Mouse (Mus musculus) lung, embryonic 16.5 days (tissue): Measurements from ENCODE around the gene Auts2. TPM values are rescaled to one million over a fixed set of nuclear protein-coding genes. Genes with fewer than 3 reads are reported as not detected.

Experiments used
- ATAC-seq: fragments of 200-750 bp; cut with Nextera tagmentation; 2 replicates; pipeline ENCODE4 v1.8.0; 2017; ENCODE audit warnings: low read depth, mild to moderate bottlenecking, moderate library complexity
- H3K27ac ChIP-seq: fragments of 300-500 bp; sonication (generic); 2 replicates; pipeline ENCODE4 v1.5.1; 2014; ENCODE audit warnings: mild to moderate bottlenecking, control low read depth, low read length
- H3K27me3 ChIP-seq: fragments of 300-500 bp; sonication (generic); 2 replicates; pipeline ENCODE4 v1.6.1; 2014; ENCODE audit warnings: low read depth, low read length, mixed read lengths; ENCODE audit not compliant: control insufficient read depth, insufficient read depth
- H3K36me3 ChIP-seq: fragments of 300-500 bp; sonication (generic); 2 replicates; pipeline ENCODE4 v1.6.1; 2014; ENCODE audit warnings: low read length; ENCODE audit not compliant: control insufficient read depth, insufficient read depth
- H3K4me1 ChIP-seq: fragments of 300-500 bp; sonication (generic); replicated peaks from 2 replicates; pipeline ENCODE4 v1.6.1; 2014; ENCODE audit warnings: low read length, mixed read lengths; ENCODE audit not compliant: control insufficient read depth, insufficient read depth
- H3K4me2 ChIP-seq: fragments of 300-500 bp; sonication (generic); 2 replicates; pipeline ENCODE4 v1.6.1; 2014; ENCODE audit warnings: low read depth, low read length, control low read depth
- H3K4me3 ChIP-seq: fragments of 300-500 bp; sonication (generic); 2 replicates; pipeline ENCODE4 v1.5.1; 2014; ENCODE audit warnings: mild to moderate bottlenecking, low read length, control low read depth
- H3K9ac ChIP-seq: fragments of 300-500 bp; sonication (generic); 2 replicates; pipeline ENCODE4 v1.6.1; 2014; ENCODE audit warnings: low read length, control low read depth
- H3K9me3 ChIP-seq: fragments of 300-500 bp; sonication (generic); 2 replicates; pipeline ENCODE4 v1.6.1; 2016; ENCODE audit warnings: low read length; ENCODE audit not compliant: control insufficient read depth
- WGBS: fragments of 180-500 bp; shearing (Covaris S2); extraction: QIAGEN DNeasy Blood & Tissue Kit; methylation state at CpG from one replicate; pipeline ENCODE4 v1.1.7; 2014; 5-methylcytosine and 5-hydroxymethylcytosine counted together
- polyA plus RNA-seq: library from polyadenylated mRNA; unstranded; fragments of >200 nt; fragmentation: Nextera tagmentation; extraction: Ambion mirVana; gene quantifications from 2 replicates; pipeline ENCODE4 v1.2.1, GENCODE M21; 2015

Auts2 gene
- polyA plus RNA-seq, 1 experiment from 2014 or later, result 12.3 TPM

- H3K27me3 ChIP-seq, result no peaks in the 10 kb centered on the region
- H3K9ac ChIP-seq, result no peak overlapping the region
- H3K9me3 ChIP-seq, result no peaks in the 10 kb centered on the region
- H3K4me2 ChIP-seq, result no peak overlapping the region
- 59% methylated on average over 5 of the region's 5 CpGs for WGBS
- no peak overlapping the region for H3K27ac ChIP-seq
- no peak for ATAC-seq
- H3K4me3 ChIP-seq, result no peak overlapping the region
- no peaks in the 10 kb centered on the region for H3K36me3 ChIP-seq
- no peaks in the 10 kb centered on the region for H3K4me1 ChIP-seq
These were observed 621.0 kb downstream of the Auts2 start for GRCm38 (mm10) chr5:131922118-131922517.

- Histone ChIP-seq H3K9me3 (no peaks in the 10 kb centered on the region), H3K27me3 (no peaks in the 10 kb centered on the region), H3K9ac (no peak overlapping the region), H3K4me3 (no peak overlapping the region), H3K27ac (no peak overlapping the region), H3K36me3 (no peaks in the 10 kb centered on the region), H3K4me1 (no peaks in the 10 kb centered on the region), H3K4me2 (no peak overlapping the region)
- ATAC-seq, result no peak
- 67% methylated on average over 12 of the region's 12 CpGs for WGBS
These were observed 623.0 kb downstream of the Auts2 start for GRCm38 (mm10) chr5:131919983-131920777.

- Histone ChIP-seq H3K4me1 (no peaks in the 10 kb centered on the region), H3K4me2 (no peak overlapping the region), H3K4me3 (no peak overlapping the region), H3K36me3 (no peaks in the 10 kb centered on the region), H3K9ac (no peak overlapping the region), H3K27ac (no peak overlapping the region), H3K9me3 (no peaks in the 10 kb centered on the region), H3K27me3 (no peaks in the 10 kb centered on the region)
- no peak for ATAC-seq
- 69% methylated on average over 12 of the region's 12 CpGs for WGBS
These were observed 626.2 kb downstream of the Auts2 start for GRCm38 (mm10) chr5:131916791-131917403.

- 81% methylated on average over 8 of the region's 8 CpGs for WGBS
- Histone ChIP-seq H3K4me1 (no peaks in the 10 kb centered on the region), H3K4me3 (no peak overlapping the region), H3K27me3 (peaks cover 3% of the 10 kb centered on the region; the same call in 1 of the 2 replicates), H3K4me2 (no peak overlapping the region), H3K36me3 (no peaks in the 10 kb centered on the region), H3K9ac (no peak overlapping the region), H3K9me3 (peaks cover 3% of the 10 kb centered on the region; the same call in 1 of the 2 replicates), H3K27ac (no peak overlapping the region)
- ATAC-seq, result no peak
These were observed 629.6 kb downstream of the Auts2 start for GRCm38 (mm10) chr5:131913562-131913961.

- Histone ChIP-seq H3K9ac (no peak overlapping the region), H3K27me3 (peaks cover 3% of the 10 kb centered on the region; the same call in 1 of the 2 replicates), H3K36me3 (no peaks in the 10 kb centered on the region), H3K27ac (no peak overlapping the region), H3K4me2 (no peak overlapping the region), H3K4me1 (no peaks in the 10 kb centered on the region), H3K4me3 (no peak overlapping the region), H3K9me3 (peaks cover 3% of the 10 kb centered on the region; the same call in 1 of the 2 replicates)
- WGBS, result 35% methylated on average over 1 of the region's 1 CpGs
- ATAC-seq, result no peak
These were observed 630.2 kb downstream of the Auts2 start for GRCm38 (mm10) chr5:131912983-131913382.

- no peak for ATAC-seq
- WGBS, result 86% methylated on average over 3 of the region's 3 CpGs
These were observed 636.8 kb downstream of the Auts2 start for GRCm38 (mm10) chr5:131906313-131906712.

GRCm38 (mm10) chr5:131904478-131904877, 638.7 kb downstream of the Auts2 start:
- no peak overlapping the region for H3K4me2 ChIP-seq
- no peaks in the 10 kb centered on the region; the same call in 1 of the 2 replicates for H3K9me3 ChIP-seq
- H3K27ac ChIP-seq, result no peak overlapping the region
- no peak overlapping the region for H3K4me3 ChIP-seq
- no peak overlapping the region for H3K9ac ChIP-seq
- no peaks in the 10 kb centered on the region for H3K4me1 ChIP-seq
- no peaks in the 10 kb centered on the region for H3K36me3 ChIP-seq
- WGBS, result 52% methylated on average over 10 of the region's 10 CpGs
- peaks cover 40% of the 10 kb centered on the region for H3K27me3 ChIP-seq
- no peak for ATAC-seq

More at GRCm38 (mm10) chr5:131906313-131906712, 636.8 kb downstream of the Auts2 start:
- Histone ChIP-seq H3K4me2 (no peak overlapping the region), H3K4me3 (no peak overlapping the region), H3K36me3 (no peaks in the 10 kb centered on the region), H3K4me1 (no peaks in the 10 kb centered on the region), H3K9ac (no peak overlapping the region), H3K27ac (no peak overlapping the region), H3K27me3 (peaks cover 24% of the 10 kb centered on the region), H3K9me3 (peaks cover 3% of the 10 kb centered on the region; the same call in 1 of the 2 replicates)

- Histone ChIP-seq H3K27me3 (peaks cover 33% of the 10 kb centered on the region), H3K9ac (no peak overlapping the region), H3K27ac (no peak overlapping the region), H3K36me3 (no peaks in the 10 kb centered on the region), H3K4me3 (no peak overlapping the region), H3K4me2 (no peak overlapping the region), H3K4me1 (peaks cover 7% of the 10 kb centered on the region), H3K9me3 (no peaks in the 10 kb centered on the region)
- ATAC-seq, result peak; percentile 90
- 37% methylated on average over 4 of the region's 4 CpGs for WGBS
These were observed 645.0 kb downstream of the Auts2 start for GRCm38 (mm10) chr5:131898048-131898638.

- H3K27ac ChIP-seq, result no peak overlapping the region
- no peak overlapping the region for H3K4me2 ChIP-seq
- no peak overlapping the region for H3K9ac ChIP-seq
- WGBS, result 88% methylated on average over 3 of the region's 3 CpGs
- no peaks in the 10 kb centered on the region for H3K36me3 ChIP-seq
- no peak for ATAC-seq
- H3K4me3 ChIP-seq, result no peak overlapping the region
- H3K4me1 ChIP-seq, result no peaks in the 10 kb centered on the region
- peaks cover 5% of the 10 kb centered on the region for H3K27me3 ChIP-seq
- no peaks in the 10 kb centered on the region for H3K9me3 ChIP-seq
These were observed 656.5 kb downstream of the Auts2 start for GRCm38 (mm10) chr5:131886636-131887035.
